Mouse (Mus musculus): ENCODE results near the gene Acot1.

DNA sequence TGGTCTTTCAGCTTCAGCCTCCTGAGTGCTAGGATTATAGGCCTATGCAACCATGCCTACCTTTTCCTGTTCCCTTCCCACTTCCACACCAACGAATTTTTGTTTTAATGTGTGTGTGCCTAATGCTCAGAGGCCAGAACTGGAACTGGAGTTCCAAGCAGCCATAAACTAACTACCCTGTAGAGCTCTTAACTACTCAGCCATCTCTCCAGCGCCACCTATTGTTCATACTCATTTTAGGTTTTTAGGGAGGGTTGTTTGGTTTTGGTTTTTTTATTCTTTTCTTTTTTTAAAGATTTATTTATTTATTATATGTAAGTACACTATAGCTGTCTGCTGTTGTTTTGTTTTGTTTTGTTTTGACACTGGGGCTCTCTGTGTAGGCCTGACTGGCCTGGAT, 51.7 kb downstream of the Acot1 start:
- TF ChIP-seq CTCF (IDR thresholded peaks at IDR 0.05; ENCODE audit: extremely low read depth, insufficient read length, insufficient replicate concordance, low read depth, low read length) (no peak), POLR2A (IDR thresholded peaks at IDR 0.05; ENCODE audit: low read depth, low read length) (no peak)
